Mouse (Mus musculus) limb, embryonic 13.5 days (tissue): ENCODE results near the gene Slc38a1. TPM values are rescaled to one million over a fixed set of nuclear protein-coding genes. Genes with fewer than 3 reads are reported as not detected.

ENCODE experiments used
- ATAC-seq: fragments of 200-750 bp; cut with Nextera tagmentation; 2 replicates; pipeline ENCODE4 v1.8.0; 2017; ENCODE audit warnings: low read depth, moderate number of reproducible peaks, moderate TSS enrichment; ENCODE audit not compliant: low FRiP score
- H3K27ac ChIP-seq: fragments of 300-500 bp; sonication (generic); 2 replicates; pipeline ENCODE4 v1.5.1; 2015; ENCODE audit warnings: inconsistent platforms, mild to moderate bottlenecking, moderate library complexity
- H3K27me3 ChIP-seq: fragments of 300-500 bp; sonication (generic); 2 replicates; pipeline ENCODE4 v1.6.1; 2015; ENCODE audit warnings: mild to moderate bottlenecking, inconsistent platforms
- H3K36me3 ChIP-seq: fragments of 300-500 bp; sonication (generic); 2 replicates; pipeline ENCODE4 v1.6.1; 2015; ENCODE audit warnings: inconsistent platforms, mild to moderate bottlenecking, moderate library complexity
- H3K4me1 ChIP-seq: fragments of 300-500 bp; sonication (generic); 2 replicates; pipeline ENCODE4 v1.6.1; 2015; ENCODE audit warnings: inconsistent platforms
- H3K4me2 ChIP-seq: fragments of 300-500 bp; sonication (generic); replicated peaks from 2 replicates; pipeline ENCODE4 v1.6.1; 2015; ENCODE audit warnings: inconsistent platforms, mild to moderate bottlenecking, moderate library complexity
- H3K4me3 ChIP-seq: fragments of 300-500 bp; sonication (generic); 2 replicates; pipeline ENCODE4 v1.5.1; 2015; ENCODE audit warnings: moderate library complexity, mild to moderate bottlenecking, inconsistent platforms
- H3K9ac ChIP-seq: fragments of 300-500 bp; sonication (generic); 2 replicates; pipeline ENCODE4 v1.6.1; 2015; ENCODE audit warnings: mild to moderate bottlenecking, inconsistent platforms
- H3K9me3 ChIP-seq: fragments of 300-500 bp; sonication (generic); 2 replicates; pipeline ENCODE4 v1.6.1; 2016; ENCODE audit warnings: inconsistent platforms
- WGBS: fragments of 180-500 bp; shearing (Covaris S2); methylation state at CpG from one replicate; pipeline ENCODE4 v1.1.7; 2015; 5-methylcytosine and 5-hydroxymethylcytosine counted together
- polyA plus RNA-seq: library from polyadenylated mRNA; unstranded; fragments of >200 nt; fragmentation: Nextera tagmentation; extraction: Ambion mirVana; gene quantifications from 2 replicates; pipeline ENCODE4 v1.2.1, GENCODE M21; 2015

Slc38a1 gene
- polyA plus RNA-seq, 1 experiment from 2014 or later = 94.5 TPM

DNA sequence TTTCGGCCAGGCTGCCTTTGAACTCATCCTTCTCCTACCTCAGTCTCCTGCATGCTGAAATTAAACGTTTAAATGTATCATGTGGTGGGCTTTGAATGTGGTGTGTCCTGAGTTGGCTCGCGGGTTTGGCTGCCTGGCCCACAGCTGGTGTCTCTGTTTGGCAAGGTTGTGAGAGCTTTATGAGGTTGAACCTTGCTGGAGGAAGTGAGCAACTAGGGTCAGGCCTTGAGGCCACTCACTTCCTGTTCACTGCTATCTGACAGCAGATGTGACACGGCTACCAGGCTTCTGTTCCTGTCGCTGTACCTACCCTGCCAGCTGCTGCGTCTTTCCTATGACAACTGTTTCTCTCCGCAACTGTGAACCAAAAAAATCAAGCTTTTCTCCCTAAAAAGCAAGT is 12.0 kb upstream of the Slc38a1 start:
- no peaks in the 10 kb centered on the region for H3K9me3 ChIP-seq
- H3K9ac ChIP-seq = no peak overlapping the region
- H3K27ac ChIP-seq = no peak overlapping the region
- no peaks in the 10 kb centered on the region for H3K36me3 ChIP-seq
- no peak overlapping the region for H3K4me3 ChIP-seq
- 30% methylated on average over 8 of the region's 8 CpGs for WGBS
- no peak for ATAC-seq
- H3K4me1 ChIP-seq = peaks cover 15% of the 10 kb centered on the region
- no peak overlapping the region for H3K4me2 ChIP-seq
- H3K27me3 ChIP-seq = no peaks in the 10 kb centered on the region

DNA sequence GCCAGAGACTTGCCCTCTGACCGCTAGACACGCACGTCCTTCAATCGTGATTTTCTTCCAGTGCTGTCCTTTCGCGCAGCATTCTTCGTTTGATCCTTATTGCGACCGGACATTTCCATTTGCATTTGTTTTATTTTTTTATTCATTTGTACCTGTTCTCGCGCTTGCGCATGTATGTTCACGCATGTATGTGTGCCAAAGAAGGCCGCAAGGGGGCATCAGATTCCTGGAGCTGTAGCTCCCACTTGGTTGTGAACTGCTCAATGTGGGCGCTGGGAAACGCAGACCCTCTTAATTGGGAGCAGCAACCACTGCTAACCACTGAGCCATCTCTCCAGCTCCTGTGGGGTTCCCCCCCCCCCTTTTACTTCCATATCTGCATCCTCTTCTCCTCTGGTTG is 10.3 kb upstream of the Slc38a1 start:
- no peaks in the 10 kb centered on the region for H3K9me3 ChIP-seq
- H3K9ac ChIP-seq = no peak overlapping the region
- H3K4me3 ChIP-seq = no peak overlapping the region
- peaks cover 10% of the 10 kb centered on the region for H3K4me1 ChIP-seq
- no peak overlapping the region for H3K4me2 ChIP-seq
- H3K27ac ChIP-seq = no peak overlapping the region
- no peaks in the 10 kb centered on the region for H3K27me3 ChIP-seq
- H3K36me3 ChIP-seq = no peaks in the 10 kb centered on the region
- ATAC-seq = no peak
- WGBS = 95% methylated on average over 16 of the region's 16 CpGs

DNA sequence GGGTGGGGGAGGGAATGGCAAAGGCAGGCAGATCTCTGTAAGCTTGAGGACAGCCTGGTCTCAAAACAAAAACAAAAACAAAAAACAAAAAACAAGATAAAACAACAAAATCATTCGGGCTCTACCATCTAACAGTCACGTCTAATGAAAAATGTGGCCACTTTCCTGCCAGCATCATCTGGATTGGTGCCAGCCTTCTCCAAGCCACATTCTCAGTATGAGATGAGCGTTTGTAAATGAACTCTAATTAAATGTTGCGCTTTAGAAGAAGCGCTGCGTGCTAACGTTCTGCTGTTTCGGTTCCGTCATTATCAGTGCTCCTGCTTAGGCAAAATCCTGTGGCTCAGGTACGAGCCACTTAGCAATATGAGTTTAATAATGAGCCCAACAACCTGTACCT is 9.8 kb upstream of the Slc38a1 start:
- Histone ChIP-seq H3K27me3 (no peaks in the 10 kb centered on the region), H3K9ac (no peak overlapping the region), H3K4me2 (no peak overlapping the region), H3K36me3 (no peaks in the 10 kb centered on the region), H3K9me3 (no peaks in the 10 kb centered on the region), H3K27ac (no peak overlapping the region), H3K4me3 (no peak overlapping the region), H3K4me1 (peaks cover 5% of the 10 kb centered on the region)
- ATAC-seq = no peak
- 86% methylated on average over 10 of the region's 10 CpGs for WGBS

DNA sequence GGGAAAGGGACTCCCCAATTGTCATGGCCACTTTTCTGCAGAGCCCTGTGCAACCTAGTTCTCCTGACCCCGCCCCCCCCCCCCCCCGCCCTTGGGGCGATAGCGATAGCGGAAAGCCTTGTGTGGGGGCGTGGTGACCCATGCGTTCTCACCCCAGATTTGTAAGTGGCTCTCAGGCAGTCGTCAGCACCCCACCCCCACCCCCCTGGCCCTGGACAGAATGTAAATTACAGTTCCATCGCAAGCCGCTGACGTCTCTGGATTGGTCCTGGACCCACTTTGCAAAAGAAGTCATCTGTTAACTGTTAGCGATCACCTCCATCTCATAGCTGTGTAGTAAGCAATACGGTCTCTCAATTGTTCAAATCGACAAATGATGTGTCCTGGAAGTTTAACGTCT is 4.7 kb upstream of the Slc38a1 start:
- no peak for ATAC-seq

DNA sequence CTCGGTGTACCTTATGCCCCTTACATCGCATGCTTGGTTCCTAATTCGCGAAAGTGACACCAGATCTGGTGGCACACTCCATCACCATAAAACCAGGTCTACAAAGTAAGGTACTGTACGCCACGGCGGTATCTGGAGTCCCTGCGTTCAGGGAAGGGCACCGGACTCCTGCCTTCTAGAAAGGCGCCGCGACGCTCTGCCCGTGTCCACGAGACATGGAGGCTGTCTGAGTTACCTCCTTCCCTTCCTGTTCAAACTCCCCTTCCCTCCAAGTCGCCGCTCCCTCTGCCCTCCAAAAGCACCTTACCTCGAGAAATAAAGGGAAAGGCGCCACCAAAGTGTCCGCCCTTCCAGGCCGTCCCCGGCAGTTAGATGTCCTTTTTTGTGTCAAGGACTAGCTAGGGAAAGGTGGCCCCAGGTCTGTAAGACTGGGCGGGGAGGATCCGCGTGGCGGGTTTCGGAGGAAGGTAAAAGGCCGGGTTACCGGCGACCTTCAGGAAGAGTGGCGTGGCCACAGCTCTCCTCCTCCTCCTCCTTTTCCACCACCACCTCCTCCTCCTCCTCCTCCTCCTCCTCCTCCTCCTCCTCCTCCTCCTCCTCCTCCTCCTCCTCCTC is 785 bp downstream of the Slc38a1 start:
- 0% methylated on average over 31 of the region's 31 CpGs for WGBS
- Histone ChIP-seq H3K27me3 (no peaks in the 10 kb centered on the region), H3K9me3 (no peaks in the 10 kb centered on the region), H3K36me3 (0 out of 2 replicates have a peak, but pooled peaks cover 4% of the 10 kb centered on the region), H3K4me2 (peak overlapping the region; percentile 87), H3K27ac (peak overlapping the region; percentile 99), H3K4me3 (peak overlapping the region; percentile 86), H3K9ac (peak overlapping the region; percentile 96), H3K4me1 (peaks cover 34% of the 10 kb centered on the region)
- no peak for ATAC-seq

More for the DNA sequence above, 4.7 kb upstream of the Slc38a1 start:
- Histone ChIP-seq H3K36me3 (no peaks in the 10 kb centered on the region), H3K27ac (no peak overlapping the region), H3K4me1 (peaks cover 3% of the 10 kb centered on the region; the same call in 1 of the 2 replicates), H3K27me3 (no peaks in the 10 kb centered on the region), H3K4me2 (peak overlapping the region; percentile 52), H3K4me3 (peak overlapping the region; percentile 15), H3K9me3 (no peaks in the 10 kb centered on the region), H3K9ac (no peak overlapping the region)
- WGBS = 24% methylated on average over 14 of the region's 15 CpGs

DNA sequence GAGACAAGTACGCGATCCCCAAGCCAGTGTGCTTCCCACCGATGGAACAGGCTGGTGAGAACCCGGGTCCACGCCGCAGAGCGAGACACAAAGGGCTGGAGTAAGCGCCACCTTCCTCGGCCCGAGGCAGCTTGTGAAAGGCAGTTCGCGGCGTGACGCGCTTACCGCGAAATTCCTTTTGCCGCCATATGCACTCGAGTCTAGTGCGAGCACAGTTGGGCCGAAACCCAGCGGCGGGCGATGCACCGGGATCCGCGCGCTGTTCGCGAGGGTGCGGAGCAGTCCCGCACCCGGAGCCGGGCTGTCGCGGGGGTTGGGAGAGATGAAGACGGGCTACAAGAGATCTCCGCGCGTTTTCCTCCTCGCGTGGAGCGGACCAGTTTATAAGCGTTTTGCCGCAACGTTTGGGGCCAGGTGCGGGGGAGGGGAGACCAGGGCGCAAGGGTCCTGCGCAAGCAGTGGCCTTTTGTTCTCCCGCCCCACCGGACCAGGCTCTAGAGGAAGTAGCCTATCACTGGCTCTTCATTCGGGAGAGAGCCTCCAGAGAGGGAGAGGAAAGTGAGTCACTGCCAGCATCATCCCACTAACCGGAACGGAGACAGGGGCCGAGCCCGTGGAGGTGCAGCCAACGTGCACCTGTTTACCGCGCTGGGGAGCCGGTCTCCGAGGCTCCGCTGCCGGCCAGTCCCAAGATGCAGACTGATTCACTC is 1.4 kb downstream of the Slc38a1 start:
- peak; percentile 38 for ATAC-seq
- Histone ChIP-seq H3K36me3 (peaks cover 8% of the 10 kb centered on the region), H3K4me3 (peak overlapping the region; percentile 86), H3K9ac (peak overlapping the region; percentile 96), H3K9me3 (no peaks in the 10 kb centered on the region), H3K4me2 (peak overlapping the region; percentile 87), H3K27me3 (no peaks in the 10 kb centered on the region), H3K27ac (peak overlapping the region; percentile 99), H3K4me1 (peaks cover 34% of the 10 kb centered on the region)
- under 1% methylated on average over 63 of the region's 63 CpGs for WGBS

DNA sequence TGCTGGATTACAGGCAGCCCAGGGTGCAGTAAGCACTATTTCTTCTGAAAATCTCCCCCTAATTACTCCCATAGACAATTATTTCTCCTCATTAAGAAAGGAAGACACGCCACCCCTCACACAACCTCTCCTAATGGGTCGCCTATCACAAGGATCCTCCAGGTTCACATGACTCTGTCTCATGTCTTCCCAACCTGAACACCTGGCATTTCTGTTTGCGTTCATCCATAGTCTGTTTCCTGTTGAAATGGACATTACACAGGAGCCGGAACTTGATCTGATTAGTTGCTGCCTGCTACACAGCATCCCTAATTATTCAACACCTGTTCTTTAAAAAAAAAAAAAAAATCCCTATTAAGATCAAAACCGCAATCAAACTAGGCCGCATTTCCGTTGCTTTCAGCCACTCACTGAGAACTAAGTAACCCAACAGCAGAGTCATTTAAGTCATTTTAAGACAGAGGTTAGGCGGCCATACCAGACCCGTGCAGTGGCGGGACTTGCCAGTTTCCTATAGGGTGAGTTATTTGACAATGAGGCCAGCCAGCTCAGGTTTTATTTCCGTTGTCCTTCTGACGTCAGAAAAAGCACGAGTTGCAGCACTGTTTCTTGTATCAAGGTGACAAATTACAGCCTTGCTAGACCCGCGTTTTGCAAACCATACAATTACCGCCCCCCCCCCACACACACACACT is 2.3 kb downstream of the Slc38a1 start:
- H3K27ac ChIP-seq = peak overlapping the region; percentile 99
- peaks cover 36% of the 10 kb centered on the region for H3K4me1 ChIP-seq
- H3K9ac ChIP-seq = peak overlapping the region; percentile 96
- H3K9me3 ChIP-seq = no peaks in the 10 kb centered on the region
- H3K27me3 ChIP-seq = no peaks in the 10 kb centered on the region
- H3K4me3 ChIP-seq = peak overlapping the region; percentile 86
- peak overlapping the region; percentile 87 for H3K4me2 ChIP-seq
- peaks cover 15% of the 10 kb centered on the region for H3K36me3 ChIP-seq
- no peak for ATAC-seq
- WGBS = 4% methylated on average over 16 of the region's 16 CpGs

DNA sequence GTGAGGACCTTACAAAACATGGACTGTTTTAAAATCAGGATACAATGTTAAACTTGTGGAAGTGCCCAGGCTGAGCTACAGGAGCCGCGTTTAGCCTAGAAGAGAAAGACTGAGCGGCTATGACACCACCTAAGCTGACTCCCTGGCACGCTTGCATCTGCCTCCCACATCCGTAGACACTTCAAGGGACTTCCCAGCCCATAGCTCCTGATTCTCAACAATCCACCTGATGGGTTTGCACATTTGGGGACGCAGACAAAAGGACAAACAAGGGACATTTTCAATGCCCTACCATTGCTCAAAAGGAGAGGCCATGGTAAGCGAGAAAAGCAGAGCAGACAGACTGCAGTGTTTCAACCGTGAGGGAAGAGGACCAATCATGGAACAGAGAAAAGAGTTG is 3.1 kb downstream of the Slc38a1 start:
- Histone ChIP-seq H3K4me3 (peak overlapping the region; percentile 86), H3K27me3 (no peaks in the 10 kb centered on the region), H3K4me2 (peak overlapping the region; percentile 87), H3K9me3 (no peaks in the 10 kb centered on the region), H3K4me1 (peaks cover 44% of the 10 kb centered on the region), H3K9ac (peak overlapping the region; percentile 96), H3K36me3 (peaks cover 21% of the 10 kb centered on the region), H3K27ac (no peak overlapping the region; the same call in 1 of the 2 replicates)
- ATAC-seq = no peak
- WGBS = 70% methylated on average over 8 of the region's 8 CpGs

DNA sequence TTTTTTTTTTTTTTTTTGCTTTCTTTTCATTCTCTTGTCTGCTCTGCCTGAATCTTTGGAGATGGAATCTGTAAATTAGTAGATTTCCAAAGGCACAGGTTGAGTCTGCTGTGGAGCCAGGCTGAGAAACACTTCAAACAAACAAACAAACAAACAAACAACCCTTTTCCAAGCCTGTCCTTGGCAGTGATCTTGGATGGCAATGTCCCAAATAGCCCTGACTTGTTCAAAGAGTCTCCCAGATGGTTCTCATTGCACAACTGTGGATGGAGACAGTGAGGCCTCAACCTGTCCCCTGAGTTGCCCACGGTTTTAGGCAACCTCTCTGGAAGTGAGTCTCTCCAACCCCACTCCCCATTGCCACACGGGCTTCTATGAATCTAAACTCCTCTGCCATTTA is 4.1 kb downstream of the Slc38a1 start:
- Histone ChIP-seq H3K4me2 (peak overlapping the region; percentile 87), H3K9ac (no peak overlapping the region), H3K27me3 (no peaks in the 10 kb centered on the region), H3K4me1 (peaks cover 45% of the 10 kb centered on the region), H3K27ac (no peak overlapping the region), H3K4me3 (no peak overlapping the region), H3K9me3 (no peaks in the 10 kb centered on the region), H3K36me3 (peaks cover 26% of the 10 kb centered on the region)
- WGBS = 62% methylated on average over 2 of the region's 2 CpGs
- ATAC-seq = no peak

DNA sequence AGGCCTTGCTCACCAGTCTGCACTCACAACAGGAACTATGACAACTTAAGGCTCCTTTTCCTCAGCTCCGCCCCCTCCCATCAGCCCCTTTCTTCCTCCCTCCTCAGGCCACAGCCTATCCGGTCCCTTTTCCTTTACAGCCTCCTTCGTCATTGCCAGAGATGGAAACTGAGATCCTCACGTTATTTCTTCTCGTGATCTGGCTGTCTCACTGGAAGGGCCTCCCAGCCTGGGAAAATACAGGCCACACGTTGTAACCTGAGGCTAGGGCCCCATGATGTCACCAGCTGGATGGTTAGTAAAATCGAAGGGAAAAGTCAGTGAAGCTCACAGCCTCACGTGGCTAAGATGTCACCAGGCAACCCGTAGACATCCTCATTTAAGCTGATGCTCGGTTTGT is 4.5 kb downstream of the Slc38a1 start:
- peaks cover 30% of the 10 kb centered on the region for H3K36me3 ChIP-seq
- H3K27ac ChIP-seq = peak overlapping the region; percentile 39; the same call in 1 of the 2 replicates

DNA sequence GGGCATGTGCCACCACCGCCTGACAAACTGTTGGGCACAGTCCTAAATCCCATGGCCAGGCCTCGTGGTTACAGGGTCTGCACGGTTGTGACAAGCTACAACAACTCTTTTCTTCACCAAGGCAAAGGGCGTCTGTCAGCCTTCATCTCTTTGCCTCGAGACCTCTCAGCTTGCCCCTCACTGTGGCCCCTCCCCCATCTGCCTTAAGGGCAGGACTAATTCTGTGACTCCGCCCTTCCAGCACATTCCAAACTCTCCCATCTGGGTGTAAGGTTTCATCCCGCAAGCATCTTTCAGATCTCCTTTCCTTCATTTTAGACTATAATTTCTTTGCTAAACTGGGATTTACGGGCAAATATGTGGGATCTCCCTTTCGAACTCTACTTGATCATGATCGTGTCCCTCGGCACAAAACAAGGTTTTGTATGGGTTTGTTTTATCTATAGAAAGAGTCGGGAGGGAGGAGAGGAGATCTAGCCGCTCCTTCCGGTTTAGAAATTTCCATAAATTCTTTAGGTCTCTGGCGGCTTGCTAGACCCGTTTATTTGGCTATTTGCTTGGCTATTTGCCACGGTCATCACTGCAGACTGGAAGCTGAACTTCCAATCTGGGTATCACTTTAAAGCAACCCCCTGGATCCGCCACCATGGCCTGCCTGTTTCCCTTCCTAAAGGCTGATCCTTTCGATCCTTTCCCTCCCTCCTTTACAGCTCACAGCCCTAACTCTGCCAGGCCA is 7.9 kb downstream of the Slc38a1 start:
- no peak overlapping the region for H3K4me3 ChIP-seq
- peaks cover 46% of the 10 kb centered on the region for H3K36me3 ChIP-seq
- 75% methylated on average over 19 of the region's 19 CpGs for WGBS
- no peak overlapping the region; the same call in 1 of the 2 replicates for H3K27ac ChIP-seq
- no peak overlapping the region for H3K9ac ChIP-seq
- H3K4me1 ChIP-seq = peaks cover 37% of the 10 kb centered on the region
- peak overlapping the region; percentile 37 for H3K4me2 ChIP-seq
- peaks cover 9% of the 10 kb centered on the region; the same call in 1 of the 2 replicates for H3K9me3 ChIP-seq
- ATAC-seq = no peak
- no peaks in the 10 kb centered on the region for H3K27me3 ChIP-seq

More for the DNA sequence above, 4.5 kb downstream of the Slc38a1 start:
- 38% methylated on average over 10 of the region's 10 CpGs for WGBS
- Histone ChIP-seq H3K9ac (no peak overlapping the region), H3K9me3 (no peaks in the 10 kb centered on the region), H3K4me1 (peaks cover 45% of the 10 kb centered on the region), H3K4me2 (peak overlapping the region; percentile 87; the same call in 1 of the 2 replicates), H3K27me3 (no peaks in the 10 kb centered on the region), H3K4me3 (no peak overlapping the region)
- no peak for ATAC-seq
